Mouse (Mus musculus) forebrain, embryonic 14.5 days (tissue): ENCODE data around the gene Gabrr2. TPM values are rescaled to one million over a fixed set of nuclear protein-coding genes. Genes with fewer than 3 reads are reported as not detected.
"Not testable (repeated sequence)": the region's sequence is repeated elsewhere in the genome, so short reads cannot be mapped to it uniquely, and the experiment has no call there.

ENCODE experiments used
- ATAC-seq: fragments of 200-750 bp; cut with Nextera tagmentation; 2 replicates; pipeline ENCODE4 v1.8.0; 2017; ENCODE audit warnings: mild to moderate bottlenecking, moderate library complexity
- DNase-seq: peaks from one replicate; pipeline ENCODE4 v3.0.0-alpha.2; 2015; ENCODE audit warnings: low spot score
- H3K27ac ChIP-seq: fragments of 300-500 bp; sonication (generic); 2 replicates; pipeline ENCODE4 v1.5.1; 2014; ENCODE audit warnings: low read depth, mild to moderate bottlenecking, control low read depth, low read length, moderate library complexity
- H3K27me3 ChIP-seq: fragments of 300-500 bp; sonication (generic); replicated peaks from 2 replicates; pipeline ENCODE4 v1.6.1; 2014; ENCODE audit warnings: low read length, control low read depth, mixed read lengths; ENCODE audit not compliant: control insufficient read depth, insufficient read depth
- H3K36me3 ChIP-seq: fragments of 300-500 bp; sonication (generic); 2 replicates; pipeline ENCODE4 v1.6.1; 2014; ENCODE audit warnings: low read length, control low read depth; ENCODE audit not compliant: control insufficient read depth, insufficient read depth
- H3K4me1 ChIP-seq: fragments of 300-500 bp; sonication (generic); 2 replicates; pipeline ENCODE4 v1.6.1; 2014; ENCODE audit warnings: antibody characterized with exemption, low read length, control low read depth; ENCODE audit not compliant: control insufficient read depth, insufficient read depth
- H3K4me2 ChIP-seq: fragments of 300-500 bp; sonication (generic); 2 replicates; pipeline ENCODE4 v1.6.1; 2014; ENCODE audit warnings: mild to moderate bottlenecking, control low read depth, low read length
- H3K4me3 ChIP-seq: fragments of 300-500 bp; sonication (generic); 2 replicates; pipeline ENCODE4 v1.5.1; 2014; ENCODE audit warnings: low read depth, low read length, control low read depth
- H3K9ac ChIP-seq: fragments of 300-500 bp; sonication (generic); 2 replicates; pipeline ENCODE4 v1.6.1; 2014; ENCODE audit warnings: mild to moderate bottlenecking, low read length, control low read depth, moderate library complexity
- H3K9me3 ChIP-seq: fragments of 300-500 bp; sonication (generic); replicated peaks from 2 replicates; pipeline ENCODE4 v1.6.1; 2016; ENCODE audit warnings: low read length, control low read depth, mixed read lengths; ENCODE audit not compliant: control insufficient read depth
- WGBS: fragments of 180-500 bp; shearing (Covaris S2); extraction: QIAGEN DNeasy Blood & Tissue Kit; methylation state at CpG from one replicate; pipeline ENCODE4 v1.1.7; 2014; 5-methylcytosine and 5-hydroxymethylcytosine counted together
- polyA plus RNA-seq: library from polyadenylated mRNA; unstranded; fragments of >200 nt; fragmentation: Nextera tagmentation; extraction: Ambion mirVana; gene quantifications from 2 replicates; pipeline ENCODE4 v1.2.1, GENCODE M21; 2014

Gene Gabrr2
- polyA plus RNA-seq, 1 experiment from 2014 or later = 0.34 TPM

DNA sequence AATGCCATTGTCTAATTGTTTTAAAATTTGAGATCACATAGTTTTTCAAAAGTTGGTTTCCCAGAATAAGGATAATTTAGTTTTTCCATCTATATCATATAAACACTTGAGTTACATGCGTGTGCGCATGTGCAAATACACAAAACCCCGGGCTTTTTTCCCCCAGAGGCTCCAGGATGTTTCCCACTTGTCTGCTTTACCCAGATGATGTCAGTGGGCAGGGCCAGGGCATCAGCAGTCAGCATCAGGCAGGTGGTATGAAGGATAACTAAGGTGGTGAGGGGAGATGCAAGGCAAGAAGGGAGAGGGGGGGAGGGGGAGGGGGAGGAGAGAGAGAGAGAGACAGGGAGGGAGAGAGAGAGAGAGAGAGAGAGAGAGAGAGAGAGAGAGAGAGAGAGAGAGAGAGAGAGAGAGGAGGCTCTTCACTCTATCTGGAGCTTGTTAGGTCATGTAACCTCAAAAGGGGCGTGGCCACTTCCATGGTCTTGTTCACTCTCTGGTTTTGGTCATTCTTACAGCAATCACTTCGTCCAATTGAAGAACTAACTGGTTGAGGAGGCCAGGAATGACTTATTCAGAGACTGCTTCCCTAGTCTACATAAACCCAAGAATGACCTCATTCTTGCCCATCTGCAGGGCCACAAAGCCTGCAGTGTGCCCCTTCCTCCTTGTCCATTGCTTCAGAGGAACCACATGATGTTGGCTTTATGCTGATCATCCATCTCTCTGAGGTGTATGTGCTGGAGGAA is 13.2 kb downstream of the Gabrr2 start:
- H3K4me1 ChIP-seq = no peaks in the 10 kb centered on the region
- H3K4me3 ChIP-seq = no peak overlapping the region
- no peak for ATAC-seq
- H3K9me3 ChIP-seq = no peaks in the 10 kb centered on the region
- no peak overlapping the region for H3K4me2 ChIP-seq
- no peak for DNase-seq
- H3K9ac ChIP-seq = no peak overlapping the region
- no peaks in the 10 kb centered on the region for H3K36me3 ChIP-seq
- no peak overlapping the region for H3K27ac ChIP-seq
- WGBS = 90% methylated on average over 5 of the region's 5 CpGs
- no peaks in the 10 kb centered on the region for H3K27me3 ChIP-seq

DNA sequence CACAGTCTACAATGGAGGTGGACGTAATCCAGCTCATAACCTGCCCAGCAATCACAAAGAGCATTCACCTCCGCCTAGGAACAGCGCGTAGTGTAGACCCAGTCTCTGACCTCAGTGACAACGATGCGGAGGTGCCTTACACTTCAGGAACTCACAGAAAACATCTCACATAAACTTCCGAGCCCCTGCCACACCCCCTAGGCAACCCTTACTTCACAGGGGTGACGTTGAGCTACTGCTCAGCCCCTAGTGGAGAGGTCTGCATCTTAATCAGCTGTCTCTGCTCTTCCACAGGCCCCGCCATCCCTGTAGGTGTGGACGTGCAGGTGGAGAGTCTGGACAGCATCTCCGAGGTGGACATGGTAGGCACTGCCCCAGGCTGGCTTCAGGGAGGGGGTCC is 14.4 kb downstream of the Gabrr2 start:
- 80% methylated on average over 11 of the region's 11 CpGs for WGBS
- no peak overlapping the region for H3K27ac ChIP-seq
- H3K9me3 ChIP-seq = no peaks in the 10 kb centered on the region
- H3K4me1 ChIP-seq = no peaks in the 10 kb centered on the region
- no peaks in the 10 kb centered on the region for H3K36me3 ChIP-seq
- no peak overlapping the region for H3K4me2 ChIP-seq
- H3K27me3 ChIP-seq = no peaks in the 10 kb centered on the region
- H3K4me3 ChIP-seq = no peak overlapping the region
- no peak overlapping the region for H3K9ac ChIP-seq
- DNase-seq = no peak
- no peak; the same call in 1 of the 2 replicates for ATAC-seq

DNA sequence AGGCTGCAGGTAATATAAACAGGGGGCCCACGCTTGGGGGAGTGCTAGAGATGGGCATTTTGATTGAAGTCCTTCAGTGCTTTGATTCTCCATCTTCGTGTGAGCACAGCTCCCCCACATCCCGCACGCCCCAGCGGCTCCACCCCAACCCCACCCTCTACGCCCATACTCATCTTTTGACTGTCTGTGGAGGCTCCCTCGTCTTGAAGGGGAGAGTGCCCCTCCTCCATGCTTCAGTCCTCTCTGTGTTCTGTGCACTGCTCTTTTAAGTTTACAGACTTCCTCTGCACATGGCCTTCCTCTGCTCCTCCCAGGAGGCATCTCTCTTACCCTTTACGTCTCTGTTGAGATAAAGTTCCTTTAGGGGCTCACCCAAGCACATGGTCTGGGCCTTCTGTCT is 14.9 kb downstream of the Gabrr2 start:
- Histone ChIP-seq H3K9me3 (no peaks in the 10 kb centered on the region), H3K9ac (no peak overlapping the region)
- WGBS = 66% methylated on average over 8 of the region's 8 CpGs

GRCm38 (mm10) chr4:33078492-33078891 is 15.7 kb downstream of the Gabrr2 start:
- WGBS = 99% methylated on average over 3 of the region's 3 CpGs
- Histone ChIP-seq H3K27me3 (no peaks in the 10 kb centered on the region), H3K9me3 (no peaks in the 10 kb centered on the region), H3K4me1 (no peaks in the 10 kb centered on the region), H3K36me3 (no peaks in the 10 kb centered on the region), H3K9ac (no peak overlapping the region), H3K4me2 (no peak overlapping the region), H3K4me3 (no peak overlapping the region), H3K27ac (no peak overlapping the region)
- ATAC-seq (no peak), DNase-seq (no peak)

More for the DNA sequence above, 14.9 kb downstream of the Gabrr2 start:
- no peak overlapping the region for H3K4me3 ChIP-seq
- H3K4me2 ChIP-seq = no peak overlapping the region
- H3K36me3 ChIP-seq = no peaks in the 10 kb centered on the region
- no peaks in the 10 kb centered on the region for H3K4me1 ChIP-seq
- no peak overlapping the region for H3K27ac ChIP-seq
- ATAC-seq (no peak), DNase-seq (no peak)
- no peaks in the 10 kb centered on the region for H3K27me3 ChIP-seq

DNA sequence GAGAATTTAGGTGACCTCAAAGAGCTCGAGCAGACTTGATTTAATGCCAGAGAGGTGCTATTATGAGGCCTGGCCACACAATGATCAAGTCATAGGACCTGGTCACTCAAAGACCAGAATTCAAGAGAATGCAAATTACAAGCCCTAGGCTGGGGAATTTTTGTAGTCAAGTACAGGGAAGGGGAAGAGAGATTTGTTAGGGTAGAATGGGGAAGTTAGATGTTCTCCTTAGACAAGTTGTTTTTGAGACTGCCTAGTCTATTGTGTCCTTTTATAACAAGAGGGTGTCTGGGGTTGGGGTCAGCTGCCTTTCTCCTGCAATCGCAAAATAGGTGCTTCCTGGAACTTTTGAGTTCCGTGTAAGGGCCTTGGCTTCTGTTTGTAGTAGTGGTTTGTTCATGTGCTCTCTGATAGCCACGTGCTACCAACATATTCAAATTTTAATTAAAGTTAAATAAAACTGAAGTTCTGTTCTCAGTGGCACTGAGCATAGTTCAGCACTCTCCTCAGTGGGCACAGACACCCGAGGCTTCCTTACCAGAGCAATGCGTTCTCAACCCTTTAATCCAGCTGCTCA is 36.4 kb downstream of the Gabrr2 start:
- 89% methylated on average over 6 of the region's 6 CpGs for WGBS
- no peak overlapping the region for H3K4me3 ChIP-seq
- H3K9me3 ChIP-seq = no peaks in the 10 kb centered on the region
- H3K36me3 ChIP-seq = no peaks in the 10 kb centered on the region
- no peak overlapping the region for H3K4me2 ChIP-seq
- H3K27ac ChIP-seq = no peak overlapping the region
- DNase-seq = no peak
- no peak overlapping the region for H3K9ac ChIP-seq
- no peaks in the 10 kb centered on the region for H3K4me1 ChIP-seq
- no peaks in the 10 kb centered on the region for H3K27me3 ChIP-seq
- ATAC-seq = no peak

DNA sequence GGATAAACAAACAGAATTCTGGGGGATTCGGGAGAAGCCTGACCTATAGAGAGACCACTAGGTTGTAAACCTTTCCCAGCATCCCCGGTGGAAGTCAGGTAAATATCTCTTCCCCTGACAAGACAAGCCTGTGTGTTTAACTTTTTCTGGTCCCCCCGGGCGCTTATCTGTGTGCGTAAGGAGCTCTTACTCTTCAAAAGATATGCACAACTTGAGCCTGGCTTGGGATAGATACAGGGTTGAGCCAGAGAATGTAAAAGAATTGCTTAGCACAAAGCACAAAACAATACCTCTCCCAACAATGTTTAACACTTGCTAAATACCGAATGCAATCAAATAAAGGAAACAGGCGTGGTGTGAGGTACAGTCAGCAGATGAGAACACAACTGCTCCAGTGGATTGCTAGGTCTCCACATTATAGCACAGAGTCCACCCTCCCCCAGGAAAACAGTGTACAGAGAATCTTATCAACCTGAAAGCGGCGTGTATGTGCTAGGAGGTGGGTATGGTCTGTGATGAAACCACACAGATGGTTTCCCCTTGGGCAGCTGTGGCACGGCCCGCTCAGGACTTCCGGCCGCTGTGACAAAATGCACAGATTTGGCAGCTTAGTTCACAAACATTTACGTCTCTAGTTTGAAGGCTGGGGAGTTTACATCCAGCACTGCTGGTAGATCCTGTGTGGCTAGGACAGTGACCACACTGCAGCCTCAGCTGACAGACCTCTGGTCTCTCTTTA is 47.1 kb downstream of the Gabrr2 start:
- ATAC-seq (no peak), DNase-seq (no peak)
- H3K27me3 ChIP-seq = no peaks in the 10 kb centered on the region
- no peak overlapping the region for H3K4me2 ChIP-seq
- no peaks in the 10 kb centered on the region for H3K36me3 ChIP-seq
- WGBS = 89% methylated on average over 14 of the region's 14 CpGs
- H3K9me3 ChIP-seq = no peaks in the 10 kb centered on the region
- no peaks in the 10 kb centered on the region for H3K4me1 ChIP-seq
- no peak overlapping the region for H3K27ac ChIP-seq
- no peak overlapping the region for H3K9ac ChIP-seq
- no peak overlapping the region for H3K4me3 ChIP-seq

GRCm38 (mm10) chr4:33110845-33111244 is 48.0 kb downstream of the Gabrr2 start:
- H3K4me1 ChIP-seq = no peaks in the 10 kb centered on the region
- no peaks in the 10 kb centered on the region for H3K36me3 ChIP-seq
- no peaks in the 10 kb centered on the region for H3K27me3 ChIP-seq
- no peak for ATAC-seq
- no peak overlapping the region for H3K4me2 ChIP-seq
- H3K9ac ChIP-seq = no peak overlapping the region
- H3K4me3 ChIP-seq = no peak overlapping the region
- 91% methylated on average over 7 of the region's 7 CpGs for WGBS
- no peak for DNase-seq
- no peak overlapping the region for H3K27ac ChIP-seq
- no peaks in the 10 kb centered on the region for H3K9me3 ChIP-seq

DNA sequence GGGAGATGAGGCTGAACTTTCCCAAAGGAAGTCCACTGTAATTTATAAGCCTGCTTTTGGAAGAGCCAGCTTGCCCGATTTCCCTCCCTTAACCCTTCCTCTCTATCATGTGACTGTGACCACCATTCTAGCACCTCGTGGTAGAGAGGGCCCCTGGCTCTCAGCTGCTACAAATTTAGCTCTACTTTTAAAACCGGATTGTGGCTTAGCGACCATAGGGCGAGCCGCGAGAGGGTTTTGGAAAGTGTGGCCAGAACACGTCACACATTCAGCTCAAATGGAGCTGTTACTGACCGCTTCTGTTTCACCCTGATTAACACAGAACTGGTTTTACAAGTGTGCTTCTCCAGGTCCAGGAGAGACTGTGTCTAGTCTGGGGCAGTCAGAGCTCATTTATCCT is 48.6 kb downstream of the Gabrr2 start:
- ATAC-seq (no peak), DNase-seq (no peak)
- H3K27ac ChIP-seq = no peak overlapping the region
- H3K36me3 ChIP-seq = no peaks in the 10 kb centered on the region
- no peaks in the 10 kb centered on the region for H3K9me3 ChIP-seq
- WGBS = 91% methylated on average over 9 of the region's 9 CpGs
- H3K4me1 ChIP-seq = no peaks in the 10 kb centered on the region
- no peak overlapping the region for H3K9ac ChIP-seq
- H3K4me3 ChIP-seq = no peak overlapping the region
- no peaks in the 10 kb centered on the region for H3K27me3 ChIP-seq
- no peak overlapping the region for H3K4me2 ChIP-seq

- H3K4me3 ChIP-seq, H3K27me3 ChIP-seq, H3K36me3 ChIP-seq, H3K4me1 ChIP-seq, DNase-seq, H3K9me3 ChIP-seq, ATAC-seq, H3K9ac ChIP-seq, H3K27ac ChIP-seq, H3K4me2 ChIP-seq: not testable (repeated sequence)
- WGBS = 95% methylated on average over 10 of the region's 14 CpGs
These were observed 50.1 kb downstream of the Gabrr2 start for GRCm38 (mm10) chr4:33112866-33113265.
